Mouse (Mus musculus) testis, adult 2 months (tissue): ENCODE data around the gene B4galt2. TPM values are rescaled to one million over a fixed set of nuclear protein-coding genes. Genes with fewer than 3 reads are reported as not detected.
A peak's percentile ranks its signal among the peaks of the same experiment; 100 is the strongest.

ENCODE experiments used
- H3K27ac ChIP-seq: fragments of 200-500 bp; 2 replicates; pipeline ENCODE4 v1.5.1; 2012; ENCODE audit warnings: low read depth, low read length; ENCODE audit not compliant: control insufficient read depth, insufficient read depth
- H3K27me3 ChIP-seq: fragments of 200-500 bp; 2 replicates; pipeline ENCODE4 v1.6.1; 2012; ENCODE audit warnings: mild to moderate bottlenecking, low read length, moderate library complexity; ENCODE audit not compliant: control insufficient read depth, insufficient read depth
- H3K36me3 ChIP-seq: fragments of 200-500 bp; 2 replicates; pipeline ENCODE4 v1.6.1; 2012; ENCODE audit warnings: mild to moderate bottlenecking, low read length; ENCODE audit not compliant: control insufficient read depth, insufficient read depth
- H3K4me1 ChIP-seq: fragments of 200-500 bp; 2 replicates; pipeline ENCODE4 v1.6.1; 2012; ENCODE audit warnings: low read length; ENCODE audit not compliant: control insufficient read depth, insufficient read depth
- H3K4me3 ChIP-seq: fragments of 200-500 bp; 2 replicates; pipeline ENCODE4 v1.5.1; 2012; ENCODE audit warnings: low read depth, mild to moderate bottlenecking, low read length, moderate library complexity, mixed read lengths; ENCODE audit not compliant: control insufficient read depth
- CTCF ChIP-seq: fragments of 200-500 bp; IDR thresholded peaks from 2 replicates; pipeline ENCODE4 v1.5.1; 2012; ENCODE audit warnings: low read depth, mild to moderate bottlenecking, inconsistent platforms, low read length, moderate library complexity; ENCODE audit not compliant: control insufficient read depth, insufficient read depth, insufficient replicate concordance
- POLR2A ChIP-seq: fragments of 200-500 bp; IDR thresholded peaks from 2 replicates; pipeline ENCODE4 v1.6.1; 2012; ENCODE audit warnings: low read depth, mild to moderate bottlenecking, inconsistent platforms, low read length, moderate library complexity; ENCODE audit not compliant: control insufficient read depth
- polyA plus RNA-seq: library from polyadenylated mRNA; depleted of rRNA; stranded (reverse); fragments of >200 nt; gene quantifications from 2 replicates; pipeline ENCODE4 v1.2.3, GENCODE M21; 2012; rRNA removed

The B4galt2 gene
- polyA plus RNA-seq, 1 experiment: 28.5 TPM

DNA sequence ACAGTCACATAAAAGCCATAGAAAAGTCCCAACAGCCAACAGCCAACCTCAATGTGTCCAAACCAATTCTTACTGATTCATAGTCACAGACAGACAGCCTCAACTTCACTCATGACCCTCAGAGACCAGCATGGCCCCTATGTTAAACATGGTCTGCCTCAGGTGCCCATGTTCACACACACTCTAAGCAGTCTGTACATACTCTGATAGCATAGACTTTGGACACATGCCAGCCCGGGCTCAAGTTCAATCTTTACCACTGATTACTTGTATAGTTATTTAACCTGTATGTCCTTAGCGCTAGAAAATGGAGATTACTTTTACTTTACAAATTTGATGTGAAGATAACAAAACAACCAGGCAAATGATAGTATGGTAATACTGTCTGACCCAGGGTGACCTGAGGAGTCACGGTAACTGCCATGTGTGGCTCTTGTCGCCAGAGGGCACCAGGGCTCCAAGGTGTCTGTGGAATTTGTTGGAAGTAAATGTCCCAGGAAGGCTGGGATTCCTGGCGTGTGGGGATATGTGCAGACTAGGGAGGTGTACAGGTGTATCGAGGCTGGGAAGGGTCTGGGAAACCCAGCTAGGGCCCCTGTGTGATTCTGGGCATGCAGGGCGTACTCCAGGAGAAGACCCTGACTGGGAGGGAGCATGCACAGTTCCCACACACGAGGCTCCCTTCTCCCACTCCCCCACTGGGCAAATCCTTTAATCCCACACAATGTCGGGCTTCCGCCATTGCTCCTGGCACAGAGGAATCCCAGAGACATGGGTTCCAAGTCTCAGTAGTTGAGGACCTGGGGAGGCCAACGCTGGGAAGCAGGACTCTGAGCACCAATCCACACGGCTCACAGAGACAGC, 53.8 kb downstream of the B4galt2 start:
- H3K27me3 ChIP-seq: no peaks in the 10 kb centered on the region
- H3K27ac ChIP-seq: no peak overlapping the region; the same call in 1 of the 2 replicates
- no peaks in the 10 kb centered on the region for H3K36me3 ChIP-seq
- H3K4me3 ChIP-seq: no peak overlapping the region
- TF ChIP-seq CTCF: peak; percentile 73; the same call in 1 of the 2 replicates
- TF ChIP-seq POLR2A: no peak
- no peaks in the 10 kb centered on the region; the same call in 1 of the 2 replicates for H3K4me1 ChIP-seq

DNA sequence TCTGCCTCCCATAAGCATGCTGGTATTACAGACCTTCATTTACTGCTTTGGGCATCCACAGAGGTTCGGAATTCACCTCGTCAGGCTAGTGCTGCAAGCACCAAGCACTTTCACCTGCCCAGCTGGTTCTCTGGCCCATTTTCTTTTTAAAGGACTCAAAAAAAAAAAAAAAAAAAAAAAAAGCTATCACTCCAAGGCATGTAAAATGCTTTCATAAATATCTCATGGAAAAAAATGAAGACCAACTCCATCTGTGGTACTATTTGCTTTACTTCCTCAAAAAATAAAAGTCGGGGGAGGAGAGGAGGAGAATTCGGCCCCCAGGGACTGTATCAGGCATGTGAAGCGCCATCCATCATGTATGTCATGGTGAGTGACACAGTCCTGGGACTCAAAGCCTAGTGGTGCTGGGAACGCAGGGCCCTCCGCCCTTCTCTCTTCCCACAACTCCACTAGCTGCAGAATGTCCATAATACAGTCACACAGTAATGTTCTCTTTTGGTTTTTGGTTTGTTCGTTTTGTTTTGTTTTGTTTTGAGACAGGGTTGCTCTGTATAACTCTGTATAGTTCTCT, 54.6 kb downstream of the B4galt2 start:
- H3K36me3 ChIP-seq: no peaks in the 10 kb centered on the region
- no peak for TF ChIP-seq POLR2A
- no peak for TF ChIP-seq CTCF

More for the DNA sequence above, 54.6 kb downstream of the B4galt2 start:
- H3K4me3 ChIP-seq: no peak overlapping the region
- H3K27ac ChIP-seq: no peak overlapping the region
- H3K27me3 ChIP-seq: no peaks in the 10 kb centered on the region
- no peaks in the 10 kb centered on the region; the same call in 1 of the 2 replicates for H3K4me1 ChIP-seq

Other genes starting within 250 kb of the B4galt2 start
- 37.8 and 42.0 TPM in 2 replicates for gene Dmap1, start 201.2 kb downstream of the B4galt2 start, polyA plus RNA-seq
- gene Gm12845, start 159.1 kb downstream of the B4galt2 start, polyA plus RNA-seq: not detected in 2 replicates
- gene Klf17, start 117.8 kb downstream of the B4galt2 start, polyA plus RNA-seq: 31.3 and 33.3 TPM in 2 replicates
- gene Slc6a9, start 49.0 kb downstream of the B4galt2 start, polyA plus RNA-seq: 6.4 and 7.4 TPM in 2 replicates
- 137 and 146 TPM in 2 replicates for gene Ccdc24, start 10.9 kb downstream of the B4galt2 start, polyA plus RNA-seq
- 214 and 232 TPM in 2 replicates for gene Atp6v0b, start 3.8 kb upstream of the B4galt2 start, polyA plus RNA-seq
- gene Dph2, start 8.5 kb upstream of the B4galt2 start, polyA plus RNA-seq: 6.6 and 8.2 TPM in 2 replicates
- gene Ipo13, start 31.5 kb upstream of the B4galt2 start, polyA plus RNA-seq: 207 and 222 TPM in 2 replicates
- gene Artn, start 46.3 kb upstream of the B4galt2 start, polyA plus RNA-seq: 9.0 and 10.2 TPM in 2 replicates